ENCODE assay signal across 8 mouse cellular contexts in genomic region chr9:21146722-21147121, GRCm38 (mm10). TPM values are rescaled to one million over a fixed set of nuclear protein-coding genes. Genes with fewer than 3 reads are reported as not detected.
DNase-seq lines count a peak whose midpoint lies in the region; ATAC-seq and TF ChIP-seq lines count a peak whose summit lies in the region.

No protein-coding gene starts in this region.

- H3K27ac ChIP-seq in spleen, adult 2 months (ENCODE audit: insufficient read depth, low read length): peak overlapping the region; percentile 66; the same call in 1 of the 2 replicates
- H3K27ac ChIP-seq in intestine, postnatal 0 days (ENCODE audit: low read depth, low read length): no peak overlapping the region
- no peak overlapping the region for H3K27ac ChIP-seq in midbrain, embryonic 13.5 days

- DNase-seq in spleen, adult 2 months (ENCODE audit: low read depth in 1 of 2, low spot score in 2 of 2): peak; percentile 55 to 60
- DNase-seq in spleen, adult 12 weeks (ENCODE audit: low spot score): no peak
- no peak for DNase-seq in left cerebral cortex, adult 11 months (ENCODE audit: low spot score)
- no peak for DNase-seq in cerebellum, adult 8-10 months
- no peak for DNase-seq in right cerebral cortex, adult 18-20 months

- no peak for TF ChIP-seq CTCF in spleen, adult 2 months (IDR thresholded peaks at IDR 0.05; ENCODE audit: extremely low read depth, insufficient read depth, insufficient read length, insufficient replicate concordance)
- TF ChIP-seq CTCF in intestine, postnatal 0 days (IDR thresholded peaks at IDR 0.05; ENCODE audit: low read depth): no peak

- no peak for TF ChIP-seq POLR2A in spleen, adult 2 months (IDR thresholded peaks at IDR 0.05; ENCODE audit: low read depth, low read length)

- H3K27me3 ChIP-seq in spleen, adult 2 months (ENCODE audit: control insufficient read depth, insufficient read depth, low read length): no peaks in the 10 kb centered on the region
- H3K27me3 ChIP-seq in intestine, postnatal 0 days (replicated peaks; ENCODE audit: control insufficient read depth, insufficient read depth, low read length): no peaks in the 10 kb centered on the region
- H3K27me3 ChIP-seq in midbrain, embryonic 13.5 days: no peaks in the 10 kb centered on the region

- 0 out of 2 replicates have a peak overlapping the region, but pooled peaks have one; percentile 42 for H3K9ac ChIP-seq in intestine, postnatal 0 days (ENCODE audit: low read depth, low read length)
- H3K9ac ChIP-seq in midbrain, embryonic 13.5 days (replicated peaks): peak overlapping the region; percentile 21

- H3K4me3 ChIP-seq in spleen, adult 2 months (ENCODE audit: extremely low read depth, insufficient read depth, insufficient read length): peak overlapping the region; percentile 33; the same call in 1 of the 2 replicates
- no peak overlapping the region for H3K4me3 ChIP-seq in intestine, postnatal 0 days (ENCODE audit: low read depth, low read length)
- peak overlapping the region; percentile 8; the same call in 1 of the 2 replicates for H3K4me3 ChIP-seq in midbrain, embryonic 13.5 days (replicated peaks)

- peaks cover 21% of the 10 kb centered on the region; the same call in 1 of the 2 replicates for H3K4me1 ChIP-seq in spleen, adult 2 months (ENCODE audit: control insufficient read depth, insufficient read depth, insufficient read length)
- peaks cover 2% of the 10 kb centered on the region; the same call in 1 of the 2 replicates for H3K4me1 ChIP-seq in intestine, postnatal 0 days (replicated peaks; ENCODE audit: control insufficient read depth, insufficient read depth, low read length)
- H3K4me1 ChIP-seq in midbrain, embryonic 13.5 days (replicated peaks): peaks cover 33% of the 10 kb centered on the region

- peaks cover 18% of the 10 kb centered on the region for H3K36me3 ChIP-seq in spleen, adult 2 months (ENCODE audit: control insufficient read depth, insufficient read depth, low read length)
- H3K36me3 ChIP-seq in intestine, postnatal 0 days (ENCODE audit: control insufficient read depth, insufficient read depth): peaks cover 39% of the 10 kb centered on the region
- peaks cover 39% of the 10 kb centered on the region for H3K36me3 ChIP-seq in midbrain, embryonic 13.5 days

- WGBS in spleen, adult 2 months: 12% methylated on average over 10 of the region's 10 CpGs
- 35% methylated on average over 10 of the region's 10 CpGs for WGBS in intestine, postnatal 0 days
- 53% methylated on average over 10 of the region's 10 CpGs for WGBS in midbrain, embryonic 13.5 days

- peak; percentile 65 for ATAC-seq in erythroid progenitor cell, adult 5-6 weeks (replicated peaks; ENCODE audit: low FRiP score, poor library complexity, severe bottlenecking)
- peak; percentile 37; the same call in 1 of the 2 replicates for ATAC-seq in intestine, postnatal 0 days
- no peak for ATAC-seq in midbrain, embryonic 13.5 days

- peak overlapping the region; percentile 45 for H3K4me2 ChIP-seq in intestine, postnatal 0 days (replicated peaks; ENCODE audit: low read depth)
- H3K4me2 ChIP-seq in midbrain, embryonic 13.5 days (replicated peaks): peak overlapping the region; percentile 36

- no peaks in the 10 kb centered on the region for H3K9me3 ChIP-seq in intestine, postnatal 0 days (ENCODE audit: control insufficient read depth)
- H3K9me3 ChIP-seq in midbrain, embryonic 13.5 days: no peaks in the 10 kb centered on the region

RNA-seq across cellular contexts. Expression of gene Cdc37, which starts 3.1 kb away (rescaled TPM):
- polyA plus RNA-seq in spleen, adult 2 months (2012; rRNA removed): 39.5 and 44.7 TPM in 2 replicates
- 28.9 and 42.9 TPM in 2 replicates for total RNA-seq in erythroid progenitor cell, adult 5-6 weeks (2015; ENCODE audit: low replicate concordance)
- total RNA-seq in erythroid progenitor cell, adult 5-6 weeks (2017; ENCODE audit: low replicate concordance): 68.0 and 76.5 TPM in 2 replicates
- 113 and 115 TPM in 2 replicates for polyA plus RNA-seq in intestine, postnatal 0 days (2015; fragmentation: Nextera tagmentation; extraction: Ambion mirVana)
- 233 TPM in 2 replicates for polyA plus RNA-seq in midbrain, embryonic 13.5 days (2015; fragmentation: Nextera tagmentation; extraction: Ambion mirVana)

RNA-seq across cellular contexts. Expression of gene Tyk2, which starts 15.7 kb away (rescaled TPM):
- polyA plus RNA-seq in spleen, adult 2 months (2012; rRNA removed): 46.1 and 52.2 TPM in 2 replicates
- total RNA-seq in erythroid progenitor cell, adult 5-6 weeks (2015; ENCODE audit: low replicate concordance): 2.5 and 5.0 TPM in 2 replicates
- 4.7 and 5.0 TPM in 2 replicates for total RNA-seq in erythroid progenitor cell, adult 5-6 weeks (2017; ENCODE audit: low replicate concordance)
- polyA plus RNA-seq in intestine, postnatal 0 days (2015; fragmentation: Nextera tagmentation; extraction: Ambion mirVana): 8.0 and 9.2 TPM in 2 replicates
- 11.5 and 12.2 TPM in 2 replicates for polyA plus RNA-seq in midbrain, embryonic 13.5 days (2015; fragmentation: Nextera tagmentation; extraction: Ambion mirVana)

RNA-seq across cellular contexts. Expression of gene Pde4a, which starts 18.8 kb away (rescaled TPM):
- 12.4 and 13.1 TPM in 2 replicates for polyA plus RNA-seq in spleen, adult 2 months (2012; rRNA removed)
- 4.6 TPM in 1 of 2 replicates, not detected in the other for total RNA-seq in erythroid progenitor cell, adult 5-6 weeks (2015; ENCODE audit: low replicate concordance)
- total RNA-seq in erythroid progenitor cell, adult 5-6 weeks (2017; ENCODE audit: low replicate concordance): 0.15 and 0.39 TPM in 2 replicates
- polyA plus RNA-seq in intestine, postnatal 0 days (2015; fragmentation: Nextera tagmentation; extraction: Ambion mirVana): 2.8 and 3.5 TPM in 2 replicates
- 20.1 and 20.2 TPM in 2 replicates for polyA plus RNA-seq in midbrain, embryonic 13.5 days (2015; fragmentation: Nextera tagmentation; extraction: Ambion mirVana)

RNA-seq across cellular contexts. Expression of gene Raver1, which starts 54.9 kb away (rescaled TPM):
- 77.9 and 93.1 TPM in 2 replicates for polyA plus RNA-seq in spleen, adult 2 months (2012; rRNA removed)
- 18.4 and 23.4 TPM in 2 replicates for total RNA-seq in erythroid progenitor cell, adult 5-6 weeks (2015; ENCODE audit: low replicate concordance)
- 21.1 and 32.5 TPM in 2 replicates for total RNA-seq in erythroid progenitor cell, adult 5-6 weeks (2017; ENCODE audit: low replicate concordance)
- 22.5 and 26.2 TPM in 2 replicates for polyA plus RNA-seq in intestine, postnatal 0 days (2015; fragmentation: Nextera tagmentation; extraction: Ambion mirVana)
- 33.4 and 40.7 TPM in 2 replicates for polyA plus RNA-seq in midbrain, embryonic 13.5 days (2015; fragmentation: Nextera tagmentation; extraction: Ambion mirVana)

RNA-seq across cellular contexts. Expression of gene Gm38431, which starts 54.9 kb away (rescaled TPM):
- polyA plus RNA-seq in spleen, adult 2 months (2012; rRNA removed): 5.2 and 18.8 TPM in 2 replicates
- 30.6 and 34.0 TPM in 2 replicates for total RNA-seq in erythroid progenitor cell, adult 5-6 weeks (2015; ENCODE audit: low replicate concordance)
- total RNA-seq in erythroid progenitor cell, adult 5-6 weeks (2017; ENCODE audit: low replicate concordance): 4.2 TPM in 1 of 2 replicates, not detected in the other
- polyA plus RNA-seq in intestine, postnatal 0 days (2015; fragmentation: Nextera tagmentation; extraction: Ambion mirVana): 0.22 and 0.42 TPM in 2 replicates
- polyA plus RNA-seq in midbrain, embryonic 13.5 days (2015; fragmentation: Nextera tagmentation; extraction: Ambion mirVana): 1.6 and 1.8 TPM in 2 replicates

Comparison
In these comparisons a context has a peak if more than half of its experiments do, and no peak if none do; other contexts are left out.
1. DNase-seq: peak in spleen, adult 2 months (2 of 2); none in spleen, adult 12 weeks (single experiment), left cerebral cortex, adult 11 months (single experiment), cerebellum, adult 8-10 months (single experiment) and right cerebral cortex, adult 18-20 months (single experiment).